Mouse (Mus musculus): ENCODE measurements around the gene Axdnd1. TPM values are rescaled to one million over a fixed set of nuclear protein-coding genes. Genes with fewer than 3 reads are reported as not detected.
"Not testable (repeated sequence)": the region's sequence is repeated elsewhere in the genome, so short reads cannot be mapped to it uniquely, and the experiment has no call there.

Gene Axdnd1
- polyA plus RNA-seq, 1 experiment from 2014 or later: 0.67 TPM

DNA sequence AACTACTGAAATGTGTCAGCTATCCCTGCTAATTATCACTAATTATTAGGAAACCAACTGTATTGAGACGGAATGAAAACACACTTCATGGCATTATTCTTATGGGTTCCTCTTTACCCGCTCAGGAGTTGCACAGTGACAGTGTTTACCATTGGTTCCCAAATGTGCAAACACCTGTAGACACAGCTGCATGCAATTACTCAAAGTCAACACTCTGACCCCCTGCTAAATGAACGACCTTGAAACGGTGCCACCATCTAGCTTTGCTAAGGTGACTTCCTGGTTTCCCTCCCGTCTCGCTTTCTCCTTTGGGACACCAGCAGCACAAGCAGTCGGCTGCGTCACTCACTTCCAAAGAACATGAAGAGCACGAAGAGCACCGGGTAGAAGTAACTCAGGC, 11.5 kb upstream of the Axdnd1 start:
- H3K4me3 ChIP-seq: no peak overlapping the region
- 78% methylated on average over 10 of the region's 10 CpGs for WGBS
- H3K9me3 ChIP-seq (replicated peaks): no peaks in the 10 kb centered on the region
- peaks cover 42% of the 10 kb centered on the region for H3K36me3 ChIP-seq
- H3K9ac ChIP-seq: no peak overlapping the region
- H3K27me3 ChIP-seq: no peaks in the 10 kb centered on the region
- H3K27ac ChIP-seq: no peak overlapping the region
- no peak overlapping the region for H3K4me2 ChIP-seq (replicated peaks)
- H3K4me1 ChIP-seq: no peaks in the 10 kb centered on the region
- ATAC-seq (ENCODE audit: low FRiP score): no peak

DNA sequence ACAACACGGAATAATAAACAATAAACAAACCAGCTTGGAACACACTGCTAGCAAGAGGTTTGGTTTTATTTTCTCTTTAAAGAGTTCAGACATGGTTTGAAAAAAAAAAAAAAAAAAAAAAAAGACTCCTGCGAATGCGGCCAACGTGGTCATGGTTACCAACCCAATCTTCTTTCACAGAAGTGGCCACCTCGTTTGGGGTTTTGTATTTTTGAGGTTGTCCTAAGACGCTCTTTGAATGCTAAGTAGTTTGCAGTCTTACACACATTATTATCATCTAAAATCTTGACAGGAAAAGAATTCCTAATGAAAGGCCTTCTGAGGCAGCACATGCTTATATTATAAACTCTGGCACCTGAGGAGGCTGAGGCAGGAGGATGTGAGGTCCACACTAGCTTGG, 7.5 kb upstream of the Axdnd1 start:
- no peak for ATAC-seq (ENCODE audit: low FRiP score)
- no peaks in the 10 kb centered on the region for H3K4me1 ChIP-seq
- H3K4me2 ChIP-seq (replicated peaks): no peak overlapping the region
- H3K4me3 ChIP-seq: no peak overlapping the region
- H3K9ac ChIP-seq: no peak overlapping the region
- H3K9me3 ChIP-seq (replicated peaks): no peaks in the 10 kb centered on the region
- no peak overlapping the region for H3K27ac ChIP-seq
- 80% methylated on average over 6 of the region's 6 CpGs for WGBS
- H3K27me3 ChIP-seq: no peaks in the 10 kb centered on the region
- H3K36me3 ChIP-seq: peaks cover 23% of the 10 kb centered on the region; the same call in 1 of the 2 replicates

DNA sequence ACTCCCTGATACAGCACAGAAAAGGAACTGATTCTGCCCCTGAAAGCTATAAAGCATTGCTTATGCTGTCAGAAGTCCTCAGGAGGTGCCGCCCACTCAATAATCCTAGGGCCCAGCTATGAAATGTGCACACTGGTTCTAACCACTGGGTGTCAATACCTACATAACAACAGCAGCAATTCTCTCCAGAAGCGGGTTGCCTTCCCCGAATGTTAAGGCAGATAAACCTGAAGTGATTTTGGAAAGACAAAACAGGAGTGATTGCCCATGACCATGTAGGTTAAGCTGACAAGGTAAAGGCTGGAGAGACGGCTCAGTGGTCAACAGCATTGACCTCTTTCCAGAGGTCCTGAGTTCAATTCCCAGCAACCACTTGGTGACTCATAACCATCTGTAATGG, 4.8 kb upstream of the Axdnd1 start:
- WGBS: 93% methylated on average over 4 of the region's 4 CpGs
- Histone ChIP-seq H3K4me3 (no peak overlapping the region), H3K36me3 (peaks cover 8% of the 10 kb centered on the region; the same call in 1 of the 2 replicates), H3K9ac (no peak overlapping the region), H3K27me3 (no peaks in the 10 kb centered on the region), H3K9me3 (replicated peaks) (no peaks in the 10 kb centered on the region), H3K27ac (no peak overlapping the region), H3K4me1 (no peaks in the 10 kb centered on the region; the same call in 1 of the 2 replicates), H3K4me2 (replicated peaks) (no peak overlapping the region)
- no peak for ATAC-seq (ENCODE audit: low FRiP score)

DNA sequence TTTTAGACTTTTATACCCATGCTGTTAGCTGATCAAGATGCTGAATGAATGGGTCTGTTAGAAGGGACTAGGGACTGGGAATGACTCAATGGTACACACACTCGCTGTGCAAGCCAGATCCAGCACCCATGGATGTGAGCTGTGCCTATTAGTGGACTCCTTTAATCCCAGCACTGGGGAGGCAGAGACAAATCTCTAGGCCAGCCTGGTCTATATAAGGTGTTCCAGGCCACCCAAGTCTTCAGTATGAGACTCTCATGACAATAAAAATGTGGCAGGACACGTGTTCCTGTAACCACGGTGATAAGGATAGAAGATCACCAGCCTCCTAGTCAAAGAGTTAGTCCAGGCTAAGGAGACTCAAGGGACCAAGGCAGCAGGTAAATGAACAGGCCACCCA, 3.1 kb upstream of the Axdnd1 start:
- no peaks in the 10 kb centered on the region for H3K36me3 ChIP-seq
- H3K9ac ChIP-seq: no peak overlapping the region
- H3K27me3 ChIP-seq: no peaks in the 10 kb centered on the region
- WGBS: 94% methylated on average over 3 of the region's 3 CpGs
- no peaks in the 10 kb centered on the region; the same call in 1 of the 2 replicates for H3K4me1 ChIP-seq
- H3K4me3 ChIP-seq: no peak overlapping the region
- ATAC-seq (ENCODE audit: low FRiP score): no peak
- no peak overlapping the region for H3K4me2 ChIP-seq (replicated peaks)
- H3K27ac ChIP-seq: no peak overlapping the region
- no peaks in the 10 kb centered on the region for H3K9me3 ChIP-seq (replicated peaks)

DNA sequence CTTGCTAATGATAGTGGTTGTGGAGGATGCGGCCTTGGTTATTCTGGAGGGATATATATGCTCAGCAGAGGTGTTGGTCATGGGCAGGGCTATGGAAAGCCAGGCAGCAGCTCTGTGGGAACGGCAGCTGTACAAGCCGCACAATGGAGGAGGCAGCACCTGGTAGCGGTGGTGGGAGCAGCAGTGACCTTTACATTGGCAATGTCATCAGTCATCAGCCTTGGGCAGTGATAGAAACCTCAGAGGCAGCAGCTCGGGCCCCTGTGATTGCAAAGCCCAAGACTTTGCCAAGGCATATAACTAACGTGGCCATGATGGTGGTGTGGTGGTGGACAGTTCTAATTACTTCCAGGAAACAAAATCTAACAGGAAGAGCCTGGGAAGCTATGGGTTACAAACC, 2.5 kb upstream of the Axdnd1 start:
- no peak for ATAC-seq (ENCODE audit: low FRiP score)
- H3K4me1 ChIP-seq: no peaks in the 10 kb centered on the region; the same call in 1 of the 2 replicates
- no peak overlapping the region for H3K4me3 ChIP-seq
- no peaks in the 10 kb centered on the region for H3K27me3 ChIP-seq
- H3K27ac ChIP-seq: no peak overlapping the region
- no peak overlapping the region for H3K4me2 ChIP-seq (replicated peaks)
- no peaks in the 10 kb centered on the region for H3K9me3 ChIP-seq (replicated peaks)
- no peaks in the 10 kb centered on the region for H3K36me3 ChIP-seq
- 81% methylated on average over 6 of the region's 6 CpGs for WGBS
- H3K9ac ChIP-seq: no peak overlapping the region

DNA sequence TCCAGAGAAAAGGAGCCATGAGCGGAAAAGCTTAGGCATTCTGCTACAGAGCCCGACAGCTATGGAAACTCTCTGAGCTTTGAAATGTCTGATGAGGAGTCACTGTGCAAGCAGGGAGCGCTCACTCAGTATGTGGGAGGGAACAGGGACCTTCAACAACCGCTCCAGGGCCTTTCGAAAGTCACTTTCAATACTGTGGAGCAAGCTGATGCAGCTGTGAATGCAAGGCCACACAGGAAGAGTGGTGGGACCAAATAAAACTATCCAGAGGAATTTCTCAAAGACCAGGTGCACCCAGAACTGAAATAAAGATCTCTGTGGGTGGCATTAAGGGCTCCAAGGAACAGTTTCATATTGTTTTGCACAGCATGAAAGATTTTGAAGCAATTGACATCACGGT, 1.9 kb upstream of the Axdnd1 start:
- no peaks in the 10 kb centered on the region for H3K27me3 ChIP-seq
- H3K4me2 ChIP-seq (replicated peaks): no peak overlapping the region
- WGBS: 73% methylated on average over 6 of the region's 6 CpGs
- no peaks in the 10 kb centered on the region for H3K9me3 ChIP-seq (replicated peaks)
- no peak for ATAC-seq (ENCODE audit: low FRiP score)
- H3K36me3 ChIP-seq: no peaks in the 10 kb centered on the region
- H3K4me3 ChIP-seq: no peak overlapping the region
- no peak overlapping the region for H3K9ac ChIP-seq
- H3K4me1 ChIP-seq: no peaks in the 10 kb centered on the region; the same call in 1 of the 2 replicates
- no peak overlapping the region for H3K27ac ChIP-seq

DNA sequence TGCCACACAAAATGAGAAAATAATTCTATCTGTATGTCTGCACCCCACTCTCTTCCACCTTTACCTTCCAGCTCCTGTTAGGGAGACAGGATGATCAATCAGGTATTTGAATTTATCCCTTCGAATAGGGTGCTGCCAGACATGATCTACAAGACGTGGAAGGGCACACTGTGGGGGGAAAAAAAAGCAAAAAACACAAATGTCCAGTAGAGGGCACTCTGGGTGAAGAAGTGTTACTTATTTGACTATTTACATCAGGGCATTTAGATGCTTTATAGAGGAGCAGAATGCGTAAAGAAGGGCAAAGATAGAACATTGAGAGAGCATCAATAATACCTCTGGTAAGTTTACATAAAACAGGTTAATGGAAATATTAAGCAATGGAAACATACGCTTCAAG, 2.8 kb downstream of the Axdnd1 start:
- no peak overlapping the region for H3K9ac ChIP-seq
- WGBS: 64% methylated on average over 4 of the region's 4 CpGs
- H3K4me3 ChIP-seq: no peak overlapping the region
- no peak overlapping the region for H3K27ac ChIP-seq
- no peaks in the 10 kb centered on the region for H3K36me3 ChIP-seq
- no peaks in the 10 kb centered on the region; the same call in 1 of the 2 replicates for H3K4me1 ChIP-seq
- H3K4me2 ChIP-seq (replicated peaks): no peak overlapping the region
- no peaks in the 10 kb centered on the region for H3K27me3 ChIP-seq
- no peaks in the 10 kb centered on the region for H3K9me3 ChIP-seq (replicated peaks)
- no peak for ATAC-seq (ENCODE audit: low FRiP score)

DNA sequence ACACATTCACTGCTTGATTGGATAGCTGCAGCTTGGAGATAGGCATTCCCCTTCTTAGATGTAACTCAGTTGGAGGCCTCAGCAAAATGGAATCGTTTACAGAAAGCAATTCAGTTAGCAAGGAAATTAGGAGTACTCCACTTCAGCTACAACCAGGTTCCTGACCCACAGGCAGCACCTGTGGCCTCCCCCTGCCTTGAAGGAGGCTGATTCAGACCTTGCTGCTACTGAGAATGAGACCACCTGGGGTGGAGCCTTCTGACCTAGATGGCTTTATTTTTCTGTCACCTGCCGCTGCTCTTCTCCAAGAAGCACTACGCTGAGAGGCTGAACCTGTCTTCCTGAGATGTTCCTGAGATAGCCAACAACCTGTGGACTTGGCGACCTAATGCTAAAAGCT, 12.4 kb downstream of the Axdnd1 start:
- WGBS: 58% methylated on average over 4 of the region's 4 CpGs
- Histone ChIP-seq H3K4me2 (replicated peaks) (no peak overlapping the region), H3K9me3 (replicated peaks) (no peaks in the 10 kb centered on the region), H3K4me3 (no peak overlapping the region), H3K27ac (no peak overlapping the region), H3K36me3 (no peaks in the 10 kb centered on the region), H3K4me1 (no peaks in the 10 kb centered on the region), H3K9ac (no peak overlapping the region), H3K27me3 (no peaks in the 10 kb centered on the region)
- no peak for ATAC-seq (ENCODE audit: low FRiP score)

DNA sequence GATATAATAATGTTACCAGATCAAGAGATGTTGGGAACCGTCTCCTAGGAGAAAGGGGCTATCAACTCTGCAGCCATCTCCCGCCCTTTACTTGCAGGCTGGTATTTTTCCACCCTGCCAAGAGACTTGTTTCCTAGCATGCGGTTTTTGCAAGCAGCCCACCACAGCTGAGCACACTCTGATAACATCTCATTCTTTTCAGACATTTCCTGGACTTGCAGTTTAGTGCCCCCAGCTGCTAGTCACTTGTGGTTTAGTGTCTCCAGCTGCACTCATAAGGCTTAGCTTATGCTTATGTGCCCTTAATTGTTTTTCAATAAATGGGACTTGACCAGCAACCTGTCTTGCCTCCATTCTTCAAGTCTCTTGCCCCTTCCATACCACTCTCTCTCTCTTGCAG, 13.0 kb downstream of the Axdnd1 start:
- H3K9ac ChIP-seq: no peak overlapping the region
- no peaks in the 10 kb centered on the region for H3K36me3 ChIP-seq
- no peaks in the 10 kb centered on the region for H3K4me1 ChIP-seq
- H3K4me3 ChIP-seq: no peak overlapping the region
- ATAC-seq (ENCODE audit: low FRiP score): no peak
- H3K4me2 ChIP-seq (replicated peaks): no peak overlapping the region
- no peak overlapping the region for H3K27ac ChIP-seq
- no peaks in the 10 kb centered on the region for H3K27me3 ChIP-seq
- no peaks in the 10 kb centered on the region for H3K9me3 ChIP-seq (replicated peaks)
- 74% methylated on average over 3 of the region's 3 CpGs for WGBS

DNA sequence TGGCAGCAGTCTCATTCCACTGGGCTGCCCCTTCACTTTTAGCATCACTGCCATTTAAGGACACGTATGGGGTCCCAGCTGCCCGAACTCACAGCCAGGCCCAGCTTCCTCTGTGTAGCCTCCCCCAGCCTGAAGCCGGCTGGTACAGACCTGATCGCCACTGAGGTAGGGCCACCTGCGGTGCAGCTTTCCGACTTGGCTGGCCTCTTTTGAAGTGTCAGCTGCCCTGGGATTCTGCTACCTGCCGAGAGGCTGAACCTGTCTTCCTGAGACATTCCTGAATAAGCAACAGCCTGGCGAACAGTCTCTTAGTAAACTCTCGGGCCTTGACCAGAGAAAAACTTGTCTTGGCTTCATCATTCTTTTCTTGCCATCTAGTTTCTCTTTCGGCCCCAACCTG, 17.7 kb downstream of the Axdnd1 start:
- no peak overlapping the region for H3K4me2 ChIP-seq (replicated peaks)
- no peak overlapping the region for H3K9ac ChIP-seq
- no peaks in the 10 kb centered on the region for H3K4me1 ChIP-seq
- no peak overlapping the region for H3K4me3 ChIP-seq
- WGBS: 34% methylated on average over 10 of the region's 10 CpGs
- no peak for ATAC-seq (ENCODE audit: low FRiP score)
- H3K27me3 ChIP-seq: no peaks in the 10 kb centered on the region
- no peak overlapping the region for H3K27ac ChIP-seq
- no peaks in the 10 kb centered on the region for H3K9me3 ChIP-seq (replicated peaks)
- H3K36me3 ChIP-seq: no peaks in the 10 kb centered on the region

DNA sequence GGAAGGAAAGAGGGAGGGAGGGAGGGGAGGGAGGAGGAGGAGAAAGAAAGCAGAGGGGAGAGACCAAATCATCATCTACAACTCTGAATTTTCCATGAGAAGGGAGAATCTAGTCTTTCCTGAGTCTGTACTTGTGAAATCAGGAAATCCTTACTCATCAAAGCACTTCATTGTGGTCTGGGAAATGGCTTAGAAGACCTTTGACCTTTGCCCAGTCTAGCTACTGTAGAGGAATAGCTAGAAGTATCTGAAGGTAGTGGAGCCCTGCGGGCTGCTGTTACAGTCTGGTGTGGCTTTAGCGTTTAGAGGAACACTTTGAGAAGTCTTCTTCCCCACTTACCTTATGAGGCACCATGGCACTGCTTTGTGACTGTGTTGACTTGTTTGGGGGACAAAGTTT, 18.5 kb downstream of the Axdnd1 start:
- H3K27ac ChIP-seq: no peak overlapping the region
- H3K4me3 ChIP-seq: no peak overlapping the region
- no peak for ATAC-seq (ENCODE audit: low FRiP score)
- H3K9me3 ChIP-seq (replicated peaks): no peaks in the 10 kb centered on the region
- H3K27me3 ChIP-seq: no peaks in the 10 kb centered on the region
- H3K4me1 ChIP-seq: no peaks in the 10 kb centered on the region
- H3K36me3 ChIP-seq: no peaks in the 10 kb centered on the region
- no peak overlapping the region for H3K9ac ChIP-seq
- WGBS: 50% methylated on average over 2 of the region's 2 CpGs
- no peak overlapping the region for H3K4me2 ChIP-seq (replicated peaks)

DNA sequence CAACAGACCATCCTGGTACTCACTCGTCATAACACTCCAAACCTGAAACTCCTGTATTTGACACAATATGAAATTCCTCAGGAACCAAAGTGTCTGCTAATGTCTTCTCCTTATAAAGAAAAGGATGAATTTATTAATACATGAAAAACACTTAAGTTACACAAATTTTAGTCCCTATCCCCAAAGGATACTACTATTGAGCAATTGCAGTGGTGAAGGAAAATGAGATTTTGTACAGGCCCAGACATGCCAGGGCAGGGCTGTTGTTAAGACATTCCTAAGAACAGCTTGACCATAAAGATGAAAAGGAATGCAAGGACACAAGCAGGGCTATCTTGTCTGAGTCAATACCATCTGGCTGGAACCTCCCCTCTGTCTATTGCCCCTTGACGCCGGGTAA, 20.8 kb downstream of the Axdnd1 start:
- not testable (repeated sequence) for H3K4me2 ChIP-seq (replicated peaks); ATAC-seq (ENCODE audit: low FRiP score); H3K4me3 ChIP-seq; H3K27ac ChIP-seq; H3K27me3 ChIP-seq; H3K9ac ChIP-seq; H3K4me1 ChIP-seq; H3K36me3 ChIP-seq; H3K9me3 ChIP-seq (replicated peaks)
- 88% methylated on average over 3 of the region's 3 CpGs for WGBS

DNA sequence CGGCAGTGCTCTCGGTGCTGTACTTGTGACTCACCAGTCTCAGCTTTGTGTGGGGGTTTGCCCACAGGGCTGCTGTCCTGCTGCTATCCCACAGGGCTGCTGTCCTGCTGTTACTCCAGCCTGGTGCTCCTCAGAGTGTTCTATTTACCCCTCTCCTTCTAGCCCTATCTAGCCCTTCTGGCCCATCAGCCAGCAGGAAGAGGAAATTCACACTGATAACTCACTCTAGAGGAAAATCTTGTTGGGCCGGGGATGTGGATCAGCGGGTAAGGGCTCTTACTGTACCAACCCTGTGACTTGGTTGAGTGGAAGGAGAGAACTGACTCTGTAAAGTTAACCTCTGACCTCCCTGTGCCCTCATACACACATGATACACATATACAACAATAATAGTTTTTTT, 27.8 kb downstream of the Axdnd1 start:
- ATAC-seq (ENCODE audit: low FRiP score): no peak
- Histone ChIP-seq H3K9me3 (replicated peaks) (no peaks in the 10 kb centered on the region), H3K27me3 (no peaks in the 10 kb centered on the region), H3K4me2 (replicated peaks) (no peak overlapping the region), H3K36me3 (no peaks in the 10 kb centered on the region), H3K27ac (no peak overlapping the region), H3K9ac (no peak overlapping the region), H3K4me3 (no peak overlapping the region), H3K4me1 (no peaks in the 10 kb centered on the region)
- 84% methylated on average over 4 of the region's 4 CpGs for WGBS

DNA sequence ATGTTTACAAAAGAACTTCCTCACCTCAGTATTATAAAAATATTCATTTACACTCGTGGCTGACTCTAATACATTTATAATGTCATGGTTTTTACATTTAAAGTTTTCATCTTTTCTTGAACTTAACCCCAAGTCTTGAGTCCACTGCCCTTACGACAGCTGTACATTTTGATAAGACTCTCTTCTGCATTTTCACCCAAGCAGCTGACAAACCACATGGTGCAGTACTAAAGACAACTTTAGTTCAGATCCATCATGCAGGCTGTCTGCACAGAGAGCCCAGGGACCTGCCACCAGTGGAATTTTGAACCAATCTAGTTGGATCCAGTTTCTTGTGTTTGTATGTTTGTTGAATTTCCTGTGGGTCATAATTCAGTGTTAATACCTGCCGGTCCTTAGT, 34.1 kb downstream of the Axdnd1 start:
- Histone ChIP-seq H3K4me3 (no peak overlapping the region), H3K27ac (no peak overlapping the region), H3K4me2 (replicated peaks) (no peak overlapping the region), H3K9me3 (replicated peaks) (no peaks in the 10 kb centered on the region), H3K27me3 (no peaks in the 10 kb centered on the region), H3K9ac (no peak overlapping the region), H3K4me1 (no peaks in the 10 kb centered on the region), H3K36me3 (no peaks in the 10 kb centered on the region)
- 78% methylated on average over 3 of the region's 3 CpGs for WGBS
- no peak for ATAC-seq (ENCODE audit: low FRiP score)

Measured in hindbrain, embryonic 12.5 days (tissue).